Mouse (Mus musculus) mouse embryonic stem cell (cell line): Measurements from ENCODE around the gene Cfap70.

ENCODE experiments used
- in situ Hi-C, 2 experiments: fragments of 300-500 bp; cut with MboI; formaldehyde crosslinking; loops; 1 replicate in 1 of 2; 3 replicates in 1 of 2; pipeline ENCODE4 v1.14.3; 2019 to 2020; ENCODE audit warnings: low sequenced_read_pairs in 2 of 2, low pct_unique_long_range_greater_than_20kb in 1 of 2, mixed read lengths in 1 of 2; ENCODE audit not compliant: unreplicated experiment in 1 of 2

Cfap70 gene

DNA sequence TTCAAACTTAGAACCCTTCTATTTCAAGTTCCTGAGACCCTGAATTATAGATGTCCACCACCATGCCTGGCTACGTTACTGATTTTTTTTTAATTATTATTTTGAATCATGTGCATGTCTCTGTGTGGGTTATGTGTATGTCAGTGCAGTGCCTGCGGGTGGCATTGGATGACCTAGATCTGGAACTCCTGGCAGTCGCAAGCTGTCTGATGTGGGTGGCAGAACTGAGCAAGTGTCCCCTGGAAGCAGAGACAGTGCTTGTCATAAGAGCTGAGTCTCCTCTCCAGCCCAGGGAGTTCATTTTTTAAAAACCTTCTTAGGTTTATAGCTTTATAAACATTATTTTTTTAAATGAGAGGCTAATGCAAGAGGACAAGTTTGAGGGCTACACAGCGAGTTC is 19.6 kb downstream of the Cfap70 start:
- in situ Hi-C loops: no loop called here

DNA sequence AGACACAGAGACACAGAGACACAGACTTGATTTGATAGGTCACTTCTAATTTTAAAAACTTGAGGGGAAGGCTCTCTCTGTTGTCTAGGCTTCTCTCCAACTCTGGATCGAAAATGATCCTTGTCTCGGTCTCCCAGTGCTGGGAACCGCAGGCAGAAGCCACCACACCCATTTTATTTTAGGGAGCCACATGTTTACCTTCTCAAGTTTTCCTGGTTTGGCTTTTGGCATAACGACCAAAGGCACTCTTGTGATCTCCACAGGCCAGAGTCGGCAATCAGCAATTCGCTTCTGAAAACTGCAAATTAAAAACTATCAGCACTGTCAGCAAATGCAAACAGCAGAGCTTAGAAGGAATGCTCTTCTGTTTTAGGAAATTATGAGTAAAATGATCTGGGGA is 20.3 kb downstream of the Cfap70 start:
- in situ Hi-C loops: no loop called here

GRCm38 (mm10) chr14:20429833-20430232 is 22.2 kb downstream of the Cfap70 start:
- in situ Hi-C loops: no loop called here

- in situ Hi-C loops: no loop called here
Measured at GRCm38 (mm10) chr14:20428593-20428992, 23.4 kb downstream of the Cfap70 start.

DNA sequence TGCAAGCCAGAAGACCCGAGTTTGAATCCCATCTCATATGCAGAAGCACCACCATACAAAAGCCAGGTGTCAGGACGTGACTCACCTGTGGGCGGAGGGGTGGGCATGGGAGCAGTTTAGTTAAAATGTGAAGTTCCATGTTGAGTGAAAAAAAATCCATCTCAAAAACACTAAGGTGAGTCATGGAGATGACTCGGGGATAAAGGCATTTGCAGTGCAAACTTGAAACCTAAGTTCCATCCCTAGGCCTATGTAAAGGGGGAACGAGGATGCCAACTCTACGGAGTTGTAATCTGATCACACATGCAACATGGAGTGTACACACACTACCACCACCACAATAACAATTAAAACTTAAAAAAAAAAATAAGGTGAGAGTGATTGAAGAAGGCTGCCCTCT is 29.0 kb downstream of the Cfap70 start:
- in situ Hi-C loops: no loop called here

DNA sequence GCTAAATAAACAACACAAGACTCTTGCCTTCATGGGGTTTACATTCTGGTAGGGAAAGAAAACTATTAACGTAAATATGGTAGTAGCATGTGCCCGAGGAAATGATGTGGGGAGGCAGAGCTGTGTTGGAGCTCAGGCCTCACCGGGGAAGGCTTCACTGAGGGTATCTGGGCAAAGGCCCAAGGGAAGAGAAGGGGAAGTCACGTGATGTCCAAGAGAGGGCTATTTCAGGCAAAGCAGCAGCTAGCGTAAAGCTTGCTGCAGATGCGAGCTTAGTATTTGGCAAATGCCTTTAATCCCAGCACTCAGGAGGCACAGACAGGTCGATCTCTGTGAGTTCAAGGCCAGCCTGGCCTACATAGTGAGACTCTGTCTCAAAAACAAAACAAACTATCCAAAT is 29.8 kb downstream of the Cfap70 start:
- in situ Hi-C loops: no loop called here

DNA sequence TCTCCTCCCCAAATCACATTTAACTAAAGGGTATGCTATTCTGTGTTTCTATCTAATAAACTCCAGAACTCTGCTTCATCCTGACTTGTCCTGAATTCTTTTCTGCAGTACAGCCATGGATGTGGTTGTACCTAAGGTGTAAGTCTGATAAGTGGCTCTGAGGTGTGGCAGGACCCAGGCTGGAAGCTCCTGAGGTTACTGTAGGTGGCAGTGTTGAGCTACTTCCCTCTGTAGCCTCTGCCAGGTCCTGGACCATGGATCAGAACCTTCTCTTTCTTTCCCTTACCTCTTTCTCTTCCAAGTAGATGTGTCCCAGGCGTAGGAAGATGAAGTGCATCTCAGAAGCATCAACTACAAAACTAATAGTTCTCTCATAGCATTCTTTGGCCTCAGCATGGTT is 52.0 kb downstream of the Cfap70 start:
- in situ Hi-C loops: no loop called here

- in situ Hi-C loops: loop anchor here in 1 of 2 experiments (10.0 kb wide), 1 partner anchor 56 kb away; the partner anchor contains the start of gene Cfap70
Measured at GRCm38 (mm10) chr14:20398864-20399263, 53.2 kb downstream of the Cfap70 start.

DNA sequence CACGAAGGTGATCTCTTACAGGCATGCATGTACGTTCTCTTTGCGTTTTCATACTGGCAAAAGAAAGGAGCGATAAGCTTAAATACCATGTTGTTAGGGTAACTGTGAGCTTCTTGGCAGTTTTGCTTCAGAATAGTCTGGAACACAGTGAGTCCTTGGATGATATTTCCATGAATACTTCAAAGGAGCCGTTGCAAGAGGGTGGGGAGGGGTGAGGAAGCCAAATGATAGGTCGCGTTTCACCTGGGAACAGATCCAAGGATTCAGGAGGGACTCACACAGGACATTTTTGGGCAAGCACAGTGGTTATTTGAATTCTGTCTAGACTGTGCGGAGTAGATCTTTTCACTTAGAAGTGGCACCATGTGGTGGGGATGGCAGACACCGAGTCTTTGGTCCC is 54.8 kb downstream of the Cfap70 start:
- in situ Hi-C loops: loop anchor here in 1 of 2 experiments (10.0 kb wide), 1 partner anchor 58 kb away; the partner anchor contains the start of gene Cfap70

DNA sequence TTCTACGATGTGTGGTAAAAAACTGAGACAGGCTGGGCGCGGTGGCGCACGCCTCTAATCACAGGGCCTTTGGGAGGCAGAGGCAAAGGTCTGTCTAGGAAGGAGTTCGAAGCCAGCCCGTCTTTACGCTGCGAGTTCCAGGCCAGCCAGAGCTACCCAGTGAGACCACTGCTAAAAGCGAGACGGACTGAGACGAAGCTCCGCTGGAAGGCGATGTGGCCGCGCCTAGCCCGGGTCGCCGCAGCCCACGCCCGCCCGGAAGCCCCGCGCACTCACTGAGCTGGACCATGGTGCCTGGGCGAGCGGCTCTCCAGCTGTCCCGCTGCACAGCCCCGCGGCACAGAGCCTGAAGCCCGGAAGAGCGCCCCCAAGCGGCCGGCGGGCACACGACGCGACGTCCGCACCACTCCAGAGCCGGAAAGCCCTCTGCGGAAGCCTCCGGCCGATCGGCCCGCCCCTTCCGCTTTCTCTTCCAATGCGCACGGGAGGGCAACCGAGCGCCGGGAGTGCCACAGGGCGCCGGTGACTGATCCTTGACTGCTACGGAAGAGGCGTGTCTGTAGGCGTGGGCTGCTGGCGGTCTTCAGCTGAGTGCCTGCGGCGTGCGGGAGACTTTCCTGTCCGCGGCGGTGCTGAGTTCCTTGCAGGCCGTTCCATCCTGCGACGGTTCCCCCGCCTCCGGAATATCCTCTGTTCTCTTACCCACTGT is 58.7 kb downstream of the Cfap70 start, which contains the start of gene Mrps16:
Gene Mrps16, minus strand, starts transcription at position 430 of the 709 bp plus-strand sequence.
- in situ Hi-C loops: loop anchor here in 1 of 2 experiments (10.0 kb wide), 1 partner anchor 61 kb away; the partner anchor contains the start of gene Cfap70

- in situ Hi-C loops: loop anchor here in 1 of 2 experiments (10.0 kb wide), 1 partner anchor 62 kb away; the partner anchor contains the start of gene Cfap70
Measured at GRCm38 (mm10) chr14:20392326-20392725, 59.7 kb downstream of the Cfap70 start.

- in situ Hi-C loops: loop anchor here in 1 of 2 experiments (10.0 kb wide), 1 partner anchor 65 kb away; the partner anchor contains the start of gene Cfap70
Measured at GRCm38 (mm10) chr14:20389446-20390079, 62.5 kb downstream of the Cfap70 start.

- in situ Hi-C loops: no loop called here
Measured at GRCm38 (mm10) chr14:20388441-20389129, 63.4 kb downstream of the Cfap70 start, which contains the start of gene Dnajc9. Dnajc9 (minus strand) TSS chr14:20388910.

DNA sequence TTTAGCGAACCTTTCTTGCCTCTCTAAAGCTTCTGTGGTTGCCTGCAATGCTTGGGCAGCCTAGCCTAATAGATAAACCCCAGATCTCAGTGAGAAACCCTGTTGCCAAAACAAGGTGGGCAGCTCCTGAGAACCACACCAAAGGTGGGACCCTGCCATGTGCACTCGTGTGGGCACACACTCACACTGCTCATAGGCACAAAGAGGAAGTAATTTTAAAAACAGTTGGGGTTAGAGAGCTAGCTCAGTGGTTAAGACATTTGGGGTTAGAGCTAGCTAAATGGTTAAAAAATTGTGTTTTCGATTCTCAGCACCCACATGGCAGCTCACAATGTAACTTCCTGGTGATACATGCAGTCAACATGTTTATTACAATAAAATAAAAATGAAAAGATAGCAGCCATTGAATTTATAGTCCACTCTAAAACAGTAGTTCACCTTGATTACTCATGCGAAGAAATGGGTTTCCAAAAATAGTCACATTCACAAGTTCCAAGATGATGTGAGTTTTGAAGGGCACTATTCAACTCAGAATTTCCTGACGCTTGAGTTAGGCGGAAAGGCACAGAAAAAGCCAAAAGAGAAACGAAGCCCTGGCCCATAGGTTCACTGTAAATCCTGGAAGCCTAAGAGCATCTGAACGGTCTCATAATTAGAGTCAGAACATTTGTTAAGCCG is 72.1 kb downstream of the Cfap70 start:
- in situ Hi-C loops: no loop called here

- in situ Hi-C loops: no loop called here
Measured at GRCm38 (mm10) chr14:20379087-20379640, 72.9 kb downstream of the Cfap70 start.

DNA sequence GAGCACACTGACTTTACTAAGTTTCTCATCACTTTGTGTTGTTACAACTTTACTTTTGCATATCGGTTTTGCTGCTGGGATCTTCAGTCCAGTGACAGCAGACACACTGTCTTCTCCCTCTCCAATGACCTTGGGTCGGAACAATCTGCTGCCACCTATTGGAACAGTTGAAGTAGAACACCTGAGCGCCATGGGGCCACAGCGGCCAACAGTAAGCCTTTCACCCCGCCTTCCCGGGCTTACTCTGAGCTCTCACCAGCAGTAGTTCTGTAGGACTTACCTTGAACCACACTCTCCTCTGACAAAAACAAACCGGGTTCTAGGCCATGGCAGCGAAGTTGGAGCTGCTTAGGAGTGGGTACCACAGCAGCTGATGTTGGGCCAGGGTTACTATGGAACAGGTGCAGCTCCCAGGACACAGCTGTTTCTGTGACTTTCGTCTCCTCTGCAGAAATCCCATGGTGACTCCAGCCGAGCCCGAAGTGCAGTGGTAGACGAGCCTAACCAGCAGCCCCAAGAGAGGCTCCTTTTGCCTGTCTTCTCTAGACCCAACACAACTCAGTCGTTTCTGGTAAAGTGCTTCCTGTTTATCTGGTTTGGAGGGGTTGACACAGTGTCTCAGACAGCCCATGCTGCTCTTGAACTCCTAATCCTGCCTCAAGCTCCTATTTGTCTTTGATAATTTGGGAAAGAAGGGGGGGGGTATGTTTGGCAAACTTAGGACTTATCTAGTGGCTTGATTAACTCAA is 73.5 kb downstream of the Cfap70 start:
- in situ Hi-C loops: no loop called here

GRCm38 (mm10) chr14:20377112-20377521 is 74.9 kb downstream of the Cfap70 start:
- in situ Hi-C loops: no loop called here

- in situ Hi-C loops: no loop called here
Measured at GRCm38 (mm10) chr14:20371854-20372253, 80.2 kb downstream of the Cfap70 start.
